Mouse (Mus musculus) heart, postnatal 0 days (tissue): ENCODE measurements around the gene Olfr411. TPM values are rescaled to one million over a fixed set of nuclear protein-coding genes. Genes with fewer than 3 reads are reported as not detected.

Experiments used
- ATAC-seq: fragments of 200-750 bp; cut with Nextera tagmentation; 2 replicates; pipeline ENCODE4 v1.8.0; 2017; ENCODE audit warnings: low read depth, moderate number of reproducible peaks, moderate library complexity; ENCODE audit not compliant: insufficient read depth
- DNase-seq: peaks from one replicate; pipeline ENCODE4 v3.0.0-alpha.2; 2016; ENCODE audit warnings: low spot score
- H3K27ac ChIP-seq: fragments of 300-500 bp; sonication (generic); 2 replicates; pipeline ENCODE4 v1.5.1; 2014; ENCODE audit warnings: low read depth, mild to moderate bottlenecking
- H3K27me3 ChIP-seq: fragments of 300-500 bp; sonication (generic); 2 replicates; pipeline ENCODE4 v1.6.1; 2014; ENCODE audit warnings: low read length, mixed read lengths; ENCODE audit not compliant: control insufficient read depth, insufficient read depth
- H3K36me3 ChIP-seq: fragments of 300-500 bp; sonication (generic); replicated peaks from 2 replicates; pipeline ENCODE4 v1.6.1; 2014; ENCODE audit warnings: low read length, mixed read lengths; ENCODE audit not compliant: control insufficient read depth, insufficient read depth
- H3K4me1 ChIP-seq: fragments of 300-500 bp; sonication (generic); 2 replicates; pipeline ENCODE4 v1.6.1; 2014; ENCODE audit warnings: antibody characterized with exemption; ENCODE audit not compliant: control insufficient read depth, insufficient read depth
- H3K4me2 ChIP-seq: fragments of 300-500 bp; sonication (generic); 2 replicates; pipeline ENCODE4 v1.6.1; 2014; ENCODE audit warnings: low read depth, mild to moderate bottlenecking, low read length, moderate library complexity
- H3K4me3 ChIP-seq: fragments of 300-500 bp; sonication (generic); 2 replicates; pipeline ENCODE4 v1.5.1; 2014; ENCODE audit warnings: low read depth, low read length
- H3K9ac ChIP-seq: fragments of 300-500 bp; sonication (generic); replicated peaks from 2 replicates; pipeline ENCODE4 v1.6.1; 2014; ENCODE audit warnings: low read depth, low read length, mixed read lengths
- H3K9me3 ChIP-seq: fragments of 300-500 bp; sonication (generic); replicated peaks from 2 replicates; pipeline ENCODE4 v1.6.1; 2016; ENCODE audit warnings: low read length; ENCODE audit not compliant: control insufficient read depth
- CTCF ChIP-seq: IDR thresholded peaks from 2 replicates; pipeline ENCODE4 v1.5.1; 2016; ENCODE audit warnings: antibody characterized with exemption, control low read depth, low read depth
- EP300 ChIP-seq: IDR thresholded peaks from 2 replicates; pipeline ENCODE4 v1.6.1; 2016; ENCODE audit warnings: antibody characterized with exemption, low read depth
- WGBS: fragments of 180-500 bp; shearing (Covaris S2); extraction: QIAGEN DNeasy Blood & Tissue Kit; methylation state at CpG from one replicate; pipeline ENCODE4 v1.1.7; 2014; 5-methylcytosine and 5-hydroxymethylcytosine counted together
- polyA plus RNA-seq: library from polyadenylated mRNA; unstranded; fragments of >200 nt; fragmentation: Nextera tagmentation; extraction: Ambion mirVana; gene quantifications from 2 replicates; pipeline ENCODE4 v1.2.1, GENCODE M21; 2015
- total RNA-seq: library from RNA; depleted of rRNA; stranded (reverse); fragments of >200 nt; gene quantifications from 2 replicates; pipeline ENCODE4 v1.2.3, GENCODE M21; 2014; ENCODE audit warnings: low replicate concordance; rRNA removed

The Olfr411 gene
- total and polyA plus RNA-seq, 2 experiments from 2014 or later: not detected

DNA sequence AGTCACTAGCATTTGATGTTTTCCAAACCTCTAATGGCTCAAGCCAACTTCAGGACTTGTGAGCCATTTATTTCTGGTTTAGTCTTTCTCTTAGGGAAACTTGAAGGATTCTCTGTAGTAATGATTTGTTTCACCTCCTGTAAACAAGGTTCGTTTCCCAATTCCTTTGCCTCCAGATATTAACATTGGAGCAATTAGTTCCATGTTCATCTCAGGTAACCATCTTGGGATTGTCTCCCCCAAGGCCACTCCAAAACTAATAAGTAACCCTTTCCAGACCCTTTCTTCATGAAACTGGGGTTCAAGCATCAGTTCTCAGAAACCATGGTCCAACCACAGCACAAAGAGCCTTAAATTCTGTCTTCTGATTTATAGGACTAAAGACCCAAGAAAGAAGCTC is 9.3 kb upstream of the Olfr411 start, which contains the start of gene Olfr412:
Gene Olfr412, plus strand, starts transcription at position 301 of the 400 bp plus-strand sequence.
- TF ChIP-seq EP300 (no peak), CTCF (no peak)
- H3K4me1 ChIP-seq: no peaks in the 10 kb centered on the region
- WGBS: 58% methylated on average over 1 of the region's 1 CpGs
- no peaks in the 10 kb centered on the region for H3K36me3 ChIP-seq
- no peak within 1 kb of the TSS for H3K4me2 ChIP-seq
- H3K27ac ChIP-seq: no peak within 1 kb of the TSS
- H3K9me3 ChIP-seq: no peaks in the 10 kb centered on the region
- H3K27me3 ChIP-seq: no peaks in the 10 kb centered on the region
- ATAC-seq (no peak), DNase-seq (no peak)
- H3K4me3 ChIP-seq: no peak within 1 kb of the TSS
- no peak within 1 kb of the TSS for H3K9ac ChIP-seq

GRCm38 (mm10) chr11:74337931-74338330 is 14.5 kb downstream of the Olfr411 start, which contains the start of gene Olfr410:
Olfr410 (minus strand) TSS chr11:74338031.
- Histone ChIP-seq H3K9me3 (no peaks in the 10 kb centered on the region), H3K27ac (no peak within 1 kb of the TSS), H3K4me1 (no peaks in the 10 kb centered on the region), H3K36me3 (no peaks in the 10 kb centered on the region), H3K4me3 (no peak within 1 kb of the TSS), H3K27me3 (no peaks in the 10 kb centered on the region), H3K9ac (no peak within 1 kb of the TSS), H3K4me2 (no peak within 1 kb of the TSS)
- no peak for TF ChIP-seq EP300
- TF ChIP-seq CTCF: no peak
- DNase-seq (no peak), ATAC-seq (no peak)
- 63% methylated on average over 6 of the region's 6 CpGs for WGBS

- Histone ChIP-seq H3K4me3 (no peak overlapping the region), H3K4me1 (no peaks in the 10 kb centered on the region), H3K9ac (no peak overlapping the region), H3K27me3 (no peaks in the 10 kb centered on the region), H3K27ac (no peak overlapping the region), H3K4me2 (no peak overlapping the region), H3K36me3 (no peaks in the 10 kb centered on the region), H3K9me3 (no peaks in the 10 kb centered on the region)
- no peak for TF ChIP-seq CTCF
- DNase-seq: no peak
- ATAC-seq: no peak
Measured at GRCm38 (mm10) chr11:74328781-74329180, 23.7 kb downstream of the Olfr411 start.

- no peak overlapping the region for H3K4me2 ChIP-seq
- H3K36me3 ChIP-seq: no peaks in the 10 kb centered on the region
- H3K4me3 ChIP-seq: no peak overlapping the region
- H3K9ac ChIP-seq: no peak overlapping the region
- ATAC-seq (no peak), DNase-seq (no peak)
- no peaks in the 10 kb centered on the region for H3K9me3 ChIP-seq
- TF ChIP-seq CTCF (no peak), EP300 (no peak)
- H3K27me3 ChIP-seq: no peaks in the 10 kb centered on the region
- 37% methylated on average over 2 of the region's 2 CpGs for WGBS
- H3K27ac ChIP-seq: no peak overlapping the region
- H3K4me1 ChIP-seq: no peaks in the 10 kb centered on the region
Measured at GRCm38 (mm10) chr11:74326044-74326443, 26.4 kb downstream of the Olfr411 start.

Other genes starting within 250 kb of the Olfr411 start
- gene Olfr401, start 238.9 kb downstream of the Olfr411 start, total RNA-seq: not detected in 2 replicates
- not detected in 2 replicates for gene Olfr401, start 238.9 kb downstream of the Olfr411 start, polyA plus RNA-seq
- not detected in 2 replicates for gene Olfr402, start 199.1 kb downstream of the Olfr411 start, total RNA-seq
- not detected in 2 replicates for gene Olfr402, start 199.1 kb downstream of the Olfr411 start, polyA plus RNA-seq
- gene Olfr403, start 166.4 kb downstream of the Olfr411 start, total RNA-seq: not detected in 2 replicates
- gene Olfr403, start 166.4 kb downstream of the Olfr411 start, polyA plus RNA-seq: not detected in 2 replicates
- not detected in 2 replicates for gene Olfr43, start 141.3 kb downstream of the Olfr411 start, total RNA-seq
- gene Olfr43, start 141.3 kb downstream of the Olfr411 start, polyA plus RNA-seq: not detected in 2 replicates
- gene Olfr406, start 92.8 kb downstream of the Olfr411 start, total RNA-seq: not detected in 2 replicates
- not detected in 2 replicates for gene Olfr406, start 92.8 kb downstream of the Olfr411 start, polyA plus RNA-seq
- gene Olfr59, start 68.9 kb downstream of the Olfr411 start, total RNA-seq: not detected in 2 replicates
- not detected in 2 replicates for gene Olfr59, start 68.9 kb downstream of the Olfr411 start, polyA plus RNA-seq
- gene Olfr410, start 14.6 kb downstream of the Olfr411 start, total RNA-seq: not detected in 2 replicates
- not detected in 2 replicates for gene Olfr410, start 14.6 kb downstream of the Olfr411 start, polyA plus RNA-seq
- gene Olfr412, start 9.4 kb upstream of the Olfr411 start, total RNA-seq: not detected in 2 replicates
- not detected in 2 replicates for gene Olfr412, start 9.4 kb upstream of the Olfr411 start, polyA plus RNA-seq